Mouse (Mus musculus): ENCODE results near the gene Rnf216. TPM values are rescaled to one million over a fixed set of nuclear protein-coding genes. Genes with fewer than 3 reads are reported as not detected.
A peak's percentile ranks its signal among the peaks of the same experiment; 100 is the strongest.
"Not testable (repeated sequence)": the region's sequence is repeated elsewhere in the genome, so short reads cannot be mapped to it uniquely, and the experiment has no call there.

The Rnf216 gene
- polyA plus RNA-seq, 2 experiments, result 9.7 to 10.8 TPM

GRCm38 (mm10) chr5:143148661-143149060 is 35.9 kb upstream of the Rnf216 start:
- ATAC-seq (ENCODE audit: insufficient read depth), result no peak
- Histone ChIP-seq H3K9ac (replicated peaks) (no peak overlapping the region), H3K27ac (no peak overlapping the region), H3K27me3 (ENCODE audit: control insufficient read depth, insufficient read depth, low read length) (no peaks in the 10 kb centered on the region), H3K4me1 (replicated peaks; ENCODE audit: control insufficient read depth in 2 of 2, insufficient read depth in 2 of 2, low read length in 1 of 2) (no peaks in the 10 kb centered on the region), H3K4me3 (ENCODE audit: insufficient read depth in 1 of 2, low read depth in 2 of 2, low read length in 2 of 2) (no peak overlapping the region), H3K4me2 (ENCODE audit: low read depth) (no peak overlapping the region), H3K9me3 (ENCODE audit: control insufficient read depth, low read length) (peaks cover 2% of the 10 kb centered on the region; the same call in 1 of the 2 replicates), H3K36me3 (replicated peaks; ENCODE audit: control insufficient read depth, insufficient read depth, low read depth) (no peaks in the 10 kb centered on the region)
- WGBS (ENCODE audit: insufficient replicate concordance), result 64% methylated on average over 5 of the region's 5 CpGs
- no peak for DNase-seq (ENCODE audit: low read depth in 3 of 3, low spot score in 3 of 3)
- TF ChIP-seq EP300 (IDR thresholded peaks at IDR 0.05; ENCODE audit: low read depth) (no peak), CTCF (IDR thresholded peaks at IDR 0.05; ENCODE audit: low read depth) (no peak)

- ATAC-seq (ENCODE audit: insufficient read depth), result no peak
- DNase-seq (ENCODE audit: low read depth in 3 of 3, low spot score in 3 of 3), result no peak
- Histone ChIP-seq H3K9me3 (ENCODE audit: control insufficient read depth, low read length) (peaks cover 2% of the 10 kb centered on the region; the same call in 1 of the 2 replicates), H3K9ac (replicated peaks) (no peak within 1 kb of the TSS), H3K4me1 (replicated peaks; ENCODE audit: control insufficient read depth in 2 of 2, insufficient read depth in 2 of 2, low read length in 1 of 2) (no peaks in the 10 kb centered on the region), H3K27ac (no peak within 1 kb of the TSS), H3K4me2 (ENCODE audit: low read depth) (no peak within 1 kb of the TSS), H3K36me3 (replicated peaks; ENCODE audit: control insufficient read depth, insufficient read depth, low read depth) (no peaks in the 10 kb centered on the region), H3K27me3 (ENCODE audit: control insufficient read depth, insufficient read depth, low read length) (no peaks in the 10 kb centered on the region), H3K4me3 (ENCODE audit: insufficient read depth in 1 of 2, low read depth in 2 of 2, low read length in 2 of 2) (no peak within 1 kb of the TSS)
- no peak for TF ChIP-seq CTCF (IDR thresholded peaks at IDR 0.05; ENCODE audit: low read depth)
- no peak for TF ChIP-seq EP300 (IDR thresholded peaks at IDR 0.05; ENCODE audit: low read depth)
- 48% methylated on average over 3 of the region's 3 CpGs for WGBS (ENCODE audit: insufficient replicate concordance)
Measured at GRCm38 (mm10) chr5:143147481-143147880, 34.7 kb upstream of the Rnf216 start, which contains the start of gene Olfr718-ps1. Gene Olfr718-ps1 (minus strand): TSS chr5:143147581.

- TF ChIP-seq CTCF (IDR thresholded peaks at IDR 0.05; ENCODE audit: low read depth) (peak; percentile 36), EP300 (IDR thresholded peaks at IDR 0.05; ENCODE audit: low read depth) (no peak)
- Histone ChIP-seq H3K9me3 (ENCODE audit: control insufficient read depth, low read length) (no peaks in the 10 kb centered on the region), H3K36me3 (replicated peaks; ENCODE audit: control insufficient read depth, insufficient read depth, low read depth) (no peaks in the 10 kb centered on the region), H3K4me3 (ENCODE audit: insufficient read depth in 1 of 2, low read depth in 2 of 2, low read length in 2 of 2) (no peak overlapping the region), H3K27me3 (ENCODE audit: control insufficient read depth, insufficient read depth, low read length) (no peaks in the 10 kb centered on the region), H3K4me2 (ENCODE audit: low read depth) (no peak overlapping the region), H3K27ac (no peak overlapping the region), H3K4me1 (replicated peaks; ENCODE audit: control insufficient read depth in 2 of 2, insufficient read depth in 2 of 2, low read length in 1 of 2) (peaks cover 8 to 10% of the 10 kb centered on the region in 2 experiments), H3K9ac (replicated peaks) (no peak overlapping the region)
- ATAC-seq (ENCODE audit: insufficient read depth) (peak; percentile 13; the same call in 1 of the 2 replicates), DNase-seq (ENCODE audit: low read depth in 3 of 3, low spot score in 3 of 3) (no peak)
- WGBS (ENCODE audit: insufficient replicate concordance), result 69% methylated on average over 13 of the region's 13 CpGs
Measured at GRCm38 (mm10) chr5:143137580-143137979, 24.8 kb upstream of the Rnf216 start.

GRCm38 (mm10) chr5:143135042-143135441 is 22.2 kb upstream of the Rnf216 start:
- H3K4me2 ChIP-seq (ENCODE audit: low read depth), result no peak overlapping the region
- H3K9me3 ChIP-seq (ENCODE audit: control insufficient read depth, low read length), result no peaks in the 10 kb centered on the region
- WGBS (ENCODE audit: insufficient replicate concordance), result 56% methylated on average over 7 of the region's 7 CpGs
- DNase-seq (ENCODE audit: low read depth in 3 of 3, low spot score in 3 of 3) (peak; percentile 41 to 55 (median 42)), ATAC-seq (ENCODE audit: insufficient read depth) (peak; percentile 47; the same call in 1 of the 2 replicates)
- H3K27ac ChIP-seq, result no peak overlapping the region
- H3K4me1 ChIP-seq (replicated peaks; ENCODE audit: control insufficient read depth in 2 of 2, insufficient read depth in 2 of 2, low read length in 1 of 2), result peaks cover 8 to 10% of the 10 kb centered on the region in 2 experiments
- H3K4me3 ChIP-seq (ENCODE audit: insufficient read depth in 1 of 2, low read depth in 2 of 2, low read length in 2 of 2), result no peak overlapping the region
- no peaks in the 10 kb centered on the region for H3K36me3 ChIP-seq (replicated peaks; ENCODE audit: control insufficient read depth, insufficient read depth, low read depth)
- no peaks in the 10 kb centered on the region for H3K27me3 ChIP-seq (ENCODE audit: control insufficient read depth, insufficient read depth, low read length)
- no peak overlapping the region for H3K9ac ChIP-seq (replicated peaks)
- TF ChIP-seq CTCF (IDR thresholded peaks at IDR 0.05; ENCODE audit: low read depth), result no peak
- no peak for TF ChIP-seq EP300 (IDR thresholded peaks at IDR 0.05; ENCODE audit: low read depth)

- not testable (repeated sequence) for ATAC-seq (ENCODE audit: insufficient read depth); H3K9me3 ChIP-seq (ENCODE audit: control insufficient read depth, low read length); H3K4me3 ChIP-seq (ENCODE audit: insufficient read depth in 1 of 2, low read depth in 2 of 2, low read length in 2 of 2); H3K4me2 ChIP-seq (ENCODE audit: low read depth); H3K27ac ChIP-seq; DNase-seq (ENCODE audit: low read depth in 3 of 3, low spot score in 3 of 3); H3K36me3 ChIP-seq (replicated peaks; ENCODE audit: control insufficient read depth, insufficient read depth, low read depth); H3K27me3 ChIP-seq (ENCODE audit: control insufficient read depth, insufficient read depth, low read length); H3K9ac ChIP-seq (replicated peaks)
- WGBS (ENCODE audit: insufficient replicate concordance), result 71% methylated on average over 3 of the region's 6 CpGs
- H3K4me1 ChIP-seq (replicated peaks; ENCODE audit: control insufficient read depth in 2 of 2, insufficient read depth in 2 of 2, low read length in 1 of 2), result peaks cover 8 to 10% of the 10 kb centered on the region in 2 experiments
Measured at GRCm38 (mm10) chr5:143134216-143135010, 21.6 kb upstream of the Rnf216 start.
